Comparison of ENCODE assay signal across 15 mouse cellular contexts in genomic region chr11:32681192-32681795, GRCm38 (mm10).
"Had no signal": no experiment of that assay in that cellular context is flagged by ENCODE, and none has a peak within 500 bp of the region (broad histone marks: within the 10 kb centered on the region; RNA-seq: fewer than 3 reads in every experiment).

No protein-coding gene starts in this region.

- ATAC-seq: liver, postnatal 0 days; midbrain, embryonic 16.5 days had no signal

- H3K9me3 ChIP-seq: intestine, embryonic 15.5 days; limb, embryonic 10.5 days; liver, embryonic 13.5 days; lung, embryonic 15.5 days; megakaryocyte, embryonic 14.5 days; midbrain, embryonic 12.5 days; neural tube, embryonic 13.5 days had no signal

- H3K9ac ChIP-seq: intestine, embryonic 15.5 days; liver, embryonic 13.5 days; liver, postnatal 0 days; lung, embryonic 15.5 days; midbrain, embryonic 12.5 days; neural tube, embryonic 13.5 days had no signal

- H3K27me3 ChIP-seq: intestine, embryonic 15.5 days; liver, embryonic 13.5 days; lung, embryonic 15.5 days; megakaryocyte, embryonic 14.5 days; midbrain, embryonic 12.5 days; neural tube, embryonic 13.5 days had no signal

- H3K4me2 ChIP-seq: intestine, embryonic 15.5 days; liver, embryonic 13.5 days; lung, embryonic 15.5 days; midbrain, embryonic 12.5 days; neural tube, embryonic 13.5 days had no signal

- H3K27ac ChIP-seq: intestine, embryonic 15.5 days; limb, embryonic 10.5 days; liver, embryonic 13.5 days; lung, embryonic 15.5 days; macrophage; midbrain, embryonic 12.5 days; neural tube, embryonic 13.5 days had no signal

- H3K4me3 ChIP-seq: intestine, embryonic 15.5 days; limb, embryonic 10.5 days; liver, embryonic 13.5 days; lung, embryonic 15.5 days; megakaryocyte, embryonic 14.5 days; midbrain, embryonic 12.5 days; neural tube, embryonic 13.5 days had no signal

- H3K36me3 ChIP-seq: intestine, embryonic 15.5 days; limb, embryonic 10.5 days; liver, embryonic 13.5 days; lung, embryonic 15.5 days; midbrain, embryonic 12.5 days; neural tube, embryonic 13.5 days had no signal

- DNase-seq: kidney, adult 18-20 months; kidney, postnatal 10 days; liver, embryonic 13.5 days; liver, postnatal 0 days; lung, postnatal 14 days; right cerebral cortex, postnatal 25 days; thymus, postnatal 36 days had no signal
